Mouse (Mus musculus) cortical plate, adult 2 months (tissue): Measurements from ENCODE around the gene Sox6.

ENCODE experiments used
- CTCF ChIP-seq: fragments of 200-500 bp; IDR thresholded peaks from 2 replicates; pipeline ENCODE4 v1.5.1; 2011; ENCODE audit warnings: mild to moderate bottlenecking, control low read depth, low read length; ENCODE audit not compliant: insufficient read depth; ENCODE audit errors: extremely low read depth
- POLR2A ChIP-seq: fragments of 200-500 bp; IDR thresholded peaks from 2 replicates; pipeline ENCODE4 v1.6.1; 2011; ENCODE audit warnings: mild to moderate bottlenecking, low read length, control low read depth; ENCODE audit not compliant: insufficient read depth; ENCODE audit errors: extremely low read depth

DNA sequence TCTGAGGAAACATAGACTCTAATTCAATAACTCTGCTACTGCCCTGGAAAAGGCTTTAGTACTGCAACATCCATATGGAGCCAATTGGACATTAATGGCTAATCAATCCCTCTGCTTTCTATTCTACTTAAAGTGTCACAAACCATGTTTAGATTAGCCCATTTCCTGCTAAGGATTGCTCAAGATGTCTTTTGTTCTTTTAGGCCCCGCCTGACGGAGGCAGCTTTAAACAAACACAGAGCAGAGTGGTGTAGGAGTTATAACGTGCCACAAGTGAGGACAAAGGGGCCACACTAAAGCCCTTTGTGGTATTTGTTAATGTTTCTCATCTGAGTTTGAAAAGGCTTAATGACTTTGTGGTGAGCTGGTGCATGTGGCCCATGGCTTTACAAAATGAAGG, 537.1 kb downstream of the Sox6 start:
- no peak for TF ChIP-seq CTCF
- TF ChIP-seq POLR2A, result no peak
